Mouse (Mus musculus): ENCODE results near the gene Prdm5.

DNA sequence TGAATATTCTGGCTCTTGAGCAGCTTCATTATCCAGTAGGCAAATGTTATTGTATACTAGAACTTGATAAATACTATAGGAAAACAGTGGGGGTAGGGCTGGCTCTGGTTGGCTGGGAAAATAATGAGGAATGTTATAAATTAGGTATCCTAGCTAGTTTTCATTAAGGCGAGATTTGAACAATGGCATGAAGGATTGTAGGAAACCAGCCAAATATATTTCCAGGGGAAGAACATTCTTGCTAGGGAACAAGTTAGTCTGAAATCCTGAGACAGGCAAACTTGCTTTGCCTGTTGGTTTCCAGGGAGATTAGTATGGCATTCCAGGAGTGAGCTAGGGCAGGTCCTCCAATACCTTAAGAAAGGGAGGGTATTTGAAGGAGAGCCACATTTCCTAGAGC, 4.9 kb downstream of the Prdm5 start:
- no peak for TF ChIP-seq POLR2A (IDR thresholded peaks at IDR 0.05; ENCODE audit: low read depth, low read length)
- TF ChIP-seq CTCF (IDR thresholded peaks at IDR 0.05; ENCODE audit: borderline replicate concordance, insufficient read depth, low read length) = no peak
